Mouse (Mus musculus) midbrain, embryonic 15.5 days (tissue): ENCODE measurements around the gene Nol11. TPM values are rescaled to one million over a fixed set of nuclear protein-coding genes. Genes with fewer than 3 reads are reported as not detected.

Experiments
- ATAC-seq: fragments of 200-750 bp; cut with Nextera tagmentation; replicated peaks from 2 replicates; pipeline ENCODE4 v1.8.0; 2017; ENCODE audit warnings: moderate TSS enrichment
- H3K27ac ChIP-seq: fragments of 300-500 bp; sonication (generic); 2 replicates; pipeline ENCODE4 v1.5.1; 2015; ENCODE audit warnings: mild to moderate bottlenecking, inconsistent platforms
- H3K27me3 ChIP-seq: fragments of 300-500 bp; sonication (generic); replicated peaks from 2 replicates; pipeline ENCODE4 v1.6.1; 2015; ENCODE audit warnings: inconsistent platforms
- H3K36me3 ChIP-seq: fragments of 300-500 bp; sonication (generic); replicated peaks from 2 replicates; pipeline ENCODE4 v1.6.1; 2015; ENCODE audit warnings: inconsistent platforms
- H3K4me1 ChIP-seq: fragments of 300-500 bp; sonication (generic); 2 replicates; pipeline ENCODE4 v1.6.1; 2015; ENCODE audit warnings: inconsistent platforms
- H3K4me2 ChIP-seq: fragments of 300-500 bp; sonication (generic); 2 replicates; pipeline ENCODE4 v1.6.1; 2015; ENCODE audit warnings: inconsistent platforms, mild to moderate bottlenecking, moderate library complexity
- H3K4me3 ChIP-seq: fragments of 300-500 bp; sonication (generic); 2 replicates; pipeline ENCODE4 v1.5.1; 2015; ENCODE audit warnings: mild to moderate bottlenecking, inconsistent platforms
- H3K9ac ChIP-seq: fragments of 300-500 bp; sonication (generic); 2 replicates; pipeline ENCODE4 v1.6.1; 2015; ENCODE audit warnings: mild to moderate bottlenecking, inconsistent platforms
- H3K9me3 ChIP-seq: fragments of 300-500 bp; sonication (generic); 2 replicates; pipeline ENCODE4 v1.6.1; 2016; ENCODE audit warnings: inconsistent platforms
- WGBS: fragments of 180-500 bp; shearing (Covaris S2); methylation state at CpG from one replicate; pipeline ENCODE4 v1.1.7; 2015; ENCODE audit warnings: mixed read lengths; 5-methylcytosine and 5-hydroxymethylcytosine counted together
- polyA plus RNA-seq: library from polyadenylated mRNA; unstranded; fragments of >200 nt; fragmentation: Nextera tagmentation; extraction: Ambion mirVana; gene quantifications from 2 replicates; pipeline ENCODE4 v1.2.1, GENCODE M21; 2015

The Nol11 gene
- polyA plus RNA-seq = 53.8 and 54.5 TPM in 2 replicates

GRCm38 (mm10) chr11:107188565-107189552 is at the start of gene Nol11:
Gene Nol11 (minus strand): TSS chr11:107189381.
- Histone ChIP-seq H3K4me1 (peaks cover 13% of the 10 kb centered on the region), H3K4me2 (peak within 1 kb of the TSS; percentile 80), H3K4me3 (peak within 1 kb of the TSS; percentile 83), H3K9me3 (no peaks in the 10 kb centered on the region), H3K9ac (peak within 1 kb of the TSS; percentile 85), H3K36me3 (peaks cover 21% of the 10 kb centered on the region), H3K27me3 (no peaks in the 10 kb centered on the region), H3K27ac (peak within 1 kb of the TSS; percentile 73)
- WGBS = under 1% methylated on average over 62 of the region's 62 CpGs
- peak; percentile 97 for ATAC-seq

GRCm38 (mm10) chr11:107238506-107238905 is 49.3 kb upstream of the Nol11 start:
- Histone ChIP-seq H3K27ac (no peak overlapping the region), H3K27me3 (no peaks in the 10 kb centered on the region), H3K9me3 (no peaks in the 10 kb centered on the region), H3K36me3 (no peaks in the 10 kb centered on the region), H3K9ac (no peak overlapping the region), H3K4me3 (no peak overlapping the region), H3K4me1 (no peaks in the 10 kb centered on the region), H3K4me2 (no peak overlapping the region)
- no peak for ATAC-seq
- 90% methylated on average over 6 of the region's 6 CpGs for WGBS

GRCm38 (mm10) chr11:107237532-107237931 is 48.4 kb upstream of the Nol11 start:
- no peaks in the 10 kb centered on the region for H3K36me3 ChIP-seq
- H3K4me1 ChIP-seq = no peaks in the 10 kb centered on the region
- H3K9ac ChIP-seq = no peak overlapping the region
- H3K27ac ChIP-seq = no peak overlapping the region
- 91% methylated on average over 4 of the region's 4 CpGs for WGBS
- no peaks in the 10 kb centered on the region for H3K27me3 ChIP-seq
- no peak overlapping the region for H3K4me3 ChIP-seq
- no peak overlapping the region for H3K4me2 ChIP-seq
- no peaks in the 10 kb centered on the region for H3K9me3 ChIP-seq
- no peak for ATAC-seq

GRCm38 (mm10) chr11:107233252-107233890 is 44.2 kb upstream of the Nol11 start:
- H3K4me1 ChIP-seq = no peaks in the 10 kb centered on the region
- no peak for ATAC-seq
- H3K9ac ChIP-seq = no peak overlapping the region
- no peaks in the 10 kb centered on the region for H3K27me3 ChIP-seq
- no peaks in the 10 kb centered on the region for H3K9me3 ChIP-seq
- H3K27ac ChIP-seq = no peak overlapping the region
- no peak overlapping the region for H3K4me3 ChIP-seq
- H3K4me2 ChIP-seq = no peak overlapping the region
- H3K36me3 ChIP-seq = 0 out of 2 replicates have a peak, but pooled peaks cover 4% of the 10 kb centered on the region
- WGBS = 87% methylated on average over 5 of the region's 5 CpGs

- no peak overlapping the region for H3K27ac ChIP-seq
- H3K9me3 ChIP-seq = no peaks in the 10 kb centered on the region
- 66% methylated on average over 10 of the region's 10 CpGs for WGBS
- ATAC-seq = no peak
- H3K4me1 ChIP-seq = no peaks in the 10 kb centered on the region
- no peak overlapping the region for H3K9ac ChIP-seq
- H3K4me2 ChIP-seq = no peak overlapping the region
- H3K27me3 ChIP-seq = no peaks in the 10 kb centered on the region
- 0 out of 2 replicates have a peak, but pooled peaks cover 4% of the 10 kb centered on the region for H3K36me3 ChIP-seq
- H3K4me3 ChIP-seq = no peak overlapping the region
Observed at GRCm38 (mm10) chr11:107230128-107230527, 40.9 kb upstream of the Nol11 start.

GRCm38 (mm10) chr11:107226431-107226830 is 37.2 kb upstream of the Nol11 start:
- no peaks in the 10 kb centered on the region for H3K9me3 ChIP-seq
- no peak overlapping the region for H3K9ac ChIP-seq
- no peaks in the 10 kb centered on the region for H3K27me3 ChIP-seq
- H3K4me3 ChIP-seq = no peak overlapping the region
- no peak overlapping the region for H3K4me2 ChIP-seq
- 97% methylated on average over 1 of the region's 1 CpGs for WGBS
- ATAC-seq = no peak
- peaks cover 27% of the 10 kb centered on the region for H3K4me1 ChIP-seq
- H3K27ac ChIP-seq = no peak overlapping the region
- H3K36me3 ChIP-seq = no peaks in the 10 kb centered on the region

- Histone ChIP-seq H3K9ac (no peak overlapping the region), H3K27ac (no peak overlapping the region), H3K36me3 (no peaks in the 10 kb centered on the region), H3K27me3 (no peaks in the 10 kb centered on the region), H3K4me3 (no peak overlapping the region), H3K4me1 (peaks cover 27% of the 10 kb centered on the region), H3K4me2 (no peak overlapping the region), H3K9me3 (no peaks in the 10 kb centered on the region)
- WGBS = 94% methylated on average over 10 of the region's 10 CpGs
- no peak for ATAC-seq
Observed at GRCm38 (mm10) chr11:107226013-107226412, 36.8 kb upstream of the Nol11 start.

GRCm38 (mm10) chr11:107225301-107225700 is 36.1 kb upstream of the Nol11 start:
- Histone ChIP-seq H3K36me3 (no peaks in the 10 kb centered on the region), H3K9me3 (no peaks in the 10 kb centered on the region), H3K27ac (no peak overlapping the region), H3K4me2 (no peak overlapping the region), H3K9ac (no peak overlapping the region), H3K4me3 (no peak overlapping the region), H3K4me1 (peaks cover 27% of the 10 kb centered on the region), H3K27me3 (no peaks in the 10 kb centered on the region)
- no peak for ATAC-seq
- 88% methylated on average over 5 of the region's 5 CpGs for WGBS

GRCm38 (mm10) chr11:107223667-107224214 is 34.6 kb upstream of the Nol11 start:
- H3K4me3 ChIP-seq = no peak overlapping the region
- H3K36me3 ChIP-seq = no peaks in the 10 kb centered on the region
- H3K4me2 ChIP-seq = no peak overlapping the region
- no peaks in the 10 kb centered on the region for H3K27me3 ChIP-seq
- peaks cover 27% of the 10 kb centered on the region for H3K4me1 ChIP-seq
- H3K9ac ChIP-seq = no peak overlapping the region
- peak overlapping the region; percentile 63; the same call in 1 of the 2 replicates for H3K27ac ChIP-seq
- 80% methylated on average over 8 of the region's 8 CpGs for WGBS
- ATAC-seq = no peak
- H3K9me3 ChIP-seq = no peaks in the 10 kb centered on the region

- Histone ChIP-seq H3K36me3 (no peaks in the 10 kb centered on the region), H3K4me3 (no peak overlapping the region), H3K27me3 (no peaks in the 10 kb centered on the region), H3K9me3 (no peaks in the 10 kb centered on the region), H3K9ac (no peak overlapping the region), H3K4me1 (peaks cover 27% of the 10 kb centered on the region), H3K4me2 (peak overlapping the region; percentile 1; the same call in 1 of the 2 replicates), H3K27ac (peak overlapping the region; percentile 63)
- 51% methylated on average over 1 of the region's 1 CpGs for WGBS
- peak; percentile 50; the same call in 1 of the 2 replicates for ATAC-seq
Observed at GRCm38 (mm10) chr11:107223169-107223561, 34.0 kb upstream of the Nol11 start.

GRCm38 (mm10) chr11:107222531-107223168 is 33.5 kb upstream of the Nol11 start:
- Histone ChIP-seq H3K4me1 (peaks cover 27% of the 10 kb centered on the region), H3K27me3 (no peaks in the 10 kb centered on the region), H3K36me3 (no peaks in the 10 kb centered on the region), H3K9me3 (no peaks in the 10 kb centered on the region), H3K4me3 (no peak overlapping the region), H3K4me2 (peak overlapping the region; percentile 11; the same call in 1 of the 2 replicates), H3K9ac (no peak overlapping the region), H3K27ac (peak overlapping the region; percentile 63)
- WGBS = 30% methylated on average over 12 of the region's 12 CpGs
- peak; percentile 84 for ATAC-seq

GRCm38 (mm10) chr11:107215111-107215510 is 25.9 kb upstream of the Nol11 start:
- no peak overlapping the region for H3K27ac ChIP-seq
- no peak overlapping the region for H3K4me2 ChIP-seq
- H3K27me3 ChIP-seq = no peaks in the 10 kb centered on the region
- 88% methylated on average over 9 of the region's 9 CpGs for WGBS
- no peak overlapping the region for H3K4me3 ChIP-seq
- H3K9ac ChIP-seq = no peak overlapping the region
- no peak for ATAC-seq
- H3K36me3 ChIP-seq = no peaks in the 10 kb centered on the region
- no peaks in the 10 kb centered on the region for H3K4me1 ChIP-seq
- no peaks in the 10 kb centered on the region for H3K9me3 ChIP-seq
